Mouse (Mus musculus): Measurements from ENCODE around the gene Slc35c2. TPM values are rescaled to one million over a fixed set of nuclear protein-coding genes. Genes with fewer than 3 reads are reported as not detected.

The Slc35c2 gene
- polyA plus RNA-seq, 1 experiment from 2014 or later = 39.1 TPM

- Histone ChIP-seq H3K4me3 (replicated peaks) (no peak overlapping the region), H3K9ac (no peak overlapping the region), H3K4me2 (peak overlapping the region; percentile 42; the same call in 1 of the 2 replicates), H3K36me3 (replicated peaks) (no peaks in the 10 kb centered on the region; the same call in 1 of the 2 replicates), H3K9me3 (replicated peaks) (no peaks in the 10 kb centered on the region), H3K4me1 (replicated peaks) (peaks cover 89% of the 10 kb centered on the region), H3K27me3 (no peaks in the 10 kb centered on the region), H3K27ac (replicated peaks) (peak overlapping the region; percentile 74; the same call in 1 of the 2 replicates)
- no peak for ATAC-seq (ENCODE audit: insufficient read depth)
- WGBS (ENCODE audit: insufficient replicate concordance) = 62% methylated on average over 22 of the region's 22 CpGs
These were observed 34.5 kb upstream of the Slc35c2 start for GRCm38 (mm10) chr2:165321981-165322735.

DNA sequence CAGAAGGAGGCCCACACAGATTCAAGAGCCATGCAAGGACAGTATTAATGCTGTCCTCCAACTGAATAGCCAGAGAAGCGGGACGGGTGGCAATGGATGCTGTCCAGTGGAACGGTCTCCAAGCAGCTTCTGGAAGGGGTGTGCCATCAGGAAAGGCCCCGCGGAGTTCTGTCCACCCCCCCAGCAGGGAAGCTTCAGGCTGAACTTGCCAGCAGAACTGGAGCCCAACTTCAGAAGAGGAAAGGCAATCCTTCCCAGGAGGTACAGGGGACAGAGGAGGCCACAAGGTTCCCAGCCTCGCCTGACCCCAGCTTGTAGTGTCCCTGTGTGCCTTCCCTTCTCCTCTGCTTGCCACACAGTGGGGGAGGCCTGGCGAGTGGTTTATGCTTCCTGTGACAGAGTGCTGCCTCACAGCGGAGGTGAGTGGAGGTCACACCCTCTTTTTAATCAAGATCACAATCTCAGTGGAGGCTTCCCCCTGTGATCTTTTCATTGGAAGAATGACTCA is 33.8 kb upstream of the Slc35c2 start:
- Histone ChIP-seq H3K9ac (no peak overlapping the region), H3K27ac (replicated peaks) (peak overlapping the region; percentile 74), H3K9me3 (replicated peaks) (no peaks in the 10 kb centered on the region), H3K4me1 (replicated peaks) (peaks cover 90% of the 10 kb centered on the region), H3K27me3 (no peaks in the 10 kb centered on the region), H3K4me2 (peak overlapping the region; percentile 42), H3K36me3 (replicated peaks) (no peaks in the 10 kb centered on the region; the same call in 1 of the 2 replicates), H3K4me3 (replicated peaks) (no peak overlapping the region)
- no peak for ATAC-seq (ENCODE audit: insufficient read depth)
- WGBS (ENCODE audit: insufficient replicate concordance) = 43% methylated on average over 8 of the region's 8 CpGs

GRCm38 (mm10) chr2:165320531-165321150 is 33.0 kb upstream of the Slc35c2 start:
- no peak overlapping the region for H3K4me3 ChIP-seq (replicated peaks)
- H3K9ac ChIP-seq = no peak overlapping the region
- no peaks in the 10 kb centered on the region for H3K27me3 ChIP-seq
- H3K4me2 ChIP-seq = peak overlapping the region; percentile 42
- peaks cover 95% of the 10 kb centered on the region for H3K4me1 ChIP-seq (replicated peaks)
- ATAC-seq (ENCODE audit: insufficient read depth) = no peak
- H3K36me3 ChIP-seq (replicated peaks) = peaks cover 8% of the 10 kb centered on the region
- WGBS (ENCODE audit: insufficient replicate concordance) = 25% methylated on average over 12 of the region's 12 CpGs
- H3K9me3 ChIP-seq (replicated peaks) = no peaks in the 10 kb centered on the region
- peak overlapping the region; percentile 74 for H3K27ac ChIP-seq (replicated peaks)

DNA sequence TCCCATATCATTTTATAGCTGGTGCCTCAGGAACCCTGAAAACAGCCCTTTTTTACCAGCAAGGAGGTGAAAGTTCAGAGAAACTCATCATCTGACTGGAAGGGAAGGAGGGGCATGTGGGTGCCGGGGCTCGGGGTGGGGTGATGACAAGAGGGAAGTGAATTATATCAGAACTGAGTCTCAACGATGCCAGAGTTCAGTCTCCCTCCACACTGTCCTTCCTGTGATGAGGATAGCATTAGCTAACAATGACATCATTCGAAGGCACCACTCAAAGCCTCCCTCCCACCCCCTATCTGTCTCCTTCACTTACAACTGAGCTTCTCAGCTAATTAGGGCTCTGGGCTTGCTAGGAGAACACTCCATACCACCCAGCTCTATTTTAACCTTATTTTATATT is 31.8 kb upstream of the Slc35c2 start:
- peaks cover 83% of the 10 kb centered on the region for H3K4me1 ChIP-seq (replicated peaks)
- H3K4me2 ChIP-seq = peak overlapping the region; percentile 6; the same call in 1 of the 2 replicates
- no peaks in the 10 kb centered on the region for H3K9me3 ChIP-seq (replicated peaks)
- no peak for ATAC-seq (ENCODE audit: insufficient read depth)
- peaks cover 19% of the 10 kb centered on the region for H3K36me3 ChIP-seq (replicated peaks)
- H3K4me3 ChIP-seq (replicated peaks) = no peak overlapping the region
- H3K27me3 ChIP-seq = no peaks in the 10 kb centered on the region
- 23% methylated on average over 4 of the region's 4 CpGs for WGBS (ENCODE audit: insufficient replicate concordance)
- H3K9ac ChIP-seq = no peak overlapping the region
- H3K27ac ChIP-seq (replicated peaks) = peak overlapping the region; percentile 74; the same call in 1 of the 2 replicates

- no peak for ATAC-seq (ENCODE audit: insufficient read depth)
- H3K36me3 ChIP-seq (replicated peaks) = peaks cover 25% of the 10 kb centered on the region
- no peak overlapping the region for H3K9ac ChIP-seq
- H3K27ac ChIP-seq (replicated peaks) = peak overlapping the region; percentile 53
- peaks cover 78% of the 10 kb centered on the region for H3K4me1 ChIP-seq (replicated peaks)
- no peak overlapping the region for H3K4me2 ChIP-seq
- no peaks in the 10 kb centered on the region for H3K27me3 ChIP-seq
- H3K4me3 ChIP-seq (replicated peaks) = no peak overlapping the region
- WGBS (ENCODE audit: insufficient replicate concordance) = 64% methylated on average over 7 of the region's 7 CpGs
- H3K9me3 ChIP-seq (replicated peaks) = no peaks in the 10 kb centered on the region
These were observed 31.3 kb upstream of the Slc35c2 start for GRCm38 (mm10) chr2:165318941-165319340.

DNA sequence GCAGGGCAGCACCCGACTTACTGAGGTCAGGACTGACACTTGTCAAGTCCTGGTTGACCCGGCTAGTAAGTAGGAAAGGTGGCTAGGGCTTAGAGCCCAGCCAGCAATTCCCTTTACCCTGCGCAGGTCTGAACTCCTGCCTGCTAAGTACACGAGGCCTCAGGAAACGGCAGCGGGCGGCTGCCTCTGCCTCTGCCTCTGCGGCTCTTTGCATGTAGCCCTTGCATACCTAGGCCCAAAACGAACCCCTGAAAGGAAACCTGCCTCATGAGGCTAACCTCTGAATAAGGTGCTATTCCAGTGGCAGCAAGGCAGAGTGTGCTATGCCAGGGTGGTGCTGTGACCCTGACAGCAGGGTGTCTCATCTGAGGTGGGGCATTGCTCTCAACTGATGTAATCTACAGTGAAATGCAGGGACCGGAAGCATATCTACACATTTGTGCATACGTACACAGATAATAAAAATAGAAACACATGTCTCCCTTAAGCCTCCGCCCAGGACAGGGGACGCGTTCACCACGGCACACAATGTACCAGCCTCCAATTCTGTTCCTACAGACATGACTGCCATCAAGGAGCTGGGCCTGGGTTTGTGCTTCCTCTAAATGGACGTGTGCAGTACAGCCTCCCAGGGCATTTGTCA is 30.1 kb upstream of the Slc35c2 start:
- ATAC-seq (ENCODE audit: insufficient read depth) = peak; percentile 34
- no peaks in the 10 kb centered on the region for H3K9me3 ChIP-seq (replicated peaks)
- H3K27ac ChIP-seq (replicated peaks) = peak overlapping the region; percentile 19; the same call in 1 of the 2 replicates
- H3K9ac ChIP-seq = no peak overlapping the region
- 18% methylated on average over 16 of the region's 16 CpGs for WGBS (ENCODE audit: insufficient replicate concordance)
- peaks cover 30% of the 10 kb centered on the region for H3K36me3 ChIP-seq (replicated peaks)
- H3K4me3 ChIP-seq (replicated peaks) = no peak overlapping the region
- H3K4me2 ChIP-seq = no peak overlapping the region; the same call in 1 of the 2 replicates
- peaks cover 66% of the 10 kb centered on the region for H3K4me1 ChIP-seq (replicated peaks)
- H3K27me3 ChIP-seq = no peaks in the 10 kb centered on the region

DNA sequence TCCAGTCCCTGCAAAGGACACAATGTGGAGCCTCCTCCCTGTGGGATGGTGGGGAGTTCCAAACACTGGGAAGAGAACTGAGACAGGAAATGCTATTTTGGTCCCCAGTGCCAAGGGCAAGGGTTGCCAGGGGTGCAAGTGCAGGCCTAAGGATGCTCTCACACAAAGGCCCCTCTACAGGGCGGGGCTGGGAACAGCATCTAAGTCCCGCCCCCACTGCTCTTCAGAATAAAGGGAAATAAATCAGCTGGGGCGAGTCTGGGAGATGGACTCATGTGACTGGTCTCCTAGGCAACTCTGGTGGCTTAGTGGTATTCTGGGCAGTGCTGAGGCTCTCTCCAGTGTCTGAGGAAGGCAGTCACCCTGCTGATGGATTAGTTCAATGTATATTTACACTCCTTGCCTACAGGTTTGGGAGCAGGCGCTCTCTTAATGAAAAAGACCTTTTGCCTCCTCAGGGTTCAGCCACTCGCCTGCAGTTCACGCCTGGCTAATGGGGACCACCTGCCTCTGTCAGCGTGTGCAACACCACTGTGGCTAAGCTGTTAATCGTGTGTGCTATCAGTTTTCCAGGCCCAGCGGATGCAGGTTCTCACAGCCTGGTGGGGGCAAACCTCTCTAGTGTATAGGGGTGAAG is 29.3 kb upstream of the Slc35c2 start:
- no peak overlapping the region for H3K9ac ChIP-seq
- peak; percentile 36; the same call in 1 of the 2 replicates for ATAC-seq (ENCODE audit: insufficient read depth)
- no peak overlapping the region for H3K4me2 ChIP-seq
- peaks cover 30% of the 10 kb centered on the region for H3K36me3 ChIP-seq (replicated peaks)
- no peak overlapping the region for H3K4me3 ChIP-seq (replicated peaks)
- no peaks in the 10 kb centered on the region for H3K27me3 ChIP-seq
- 46% methylated on average over 9 of the region's 9 CpGs for WGBS (ENCODE audit: insufficient replicate concordance)
- peaks cover 59% of the 10 kb centered on the region for H3K4me1 ChIP-seq (replicated peaks)
- peak overlapping the region; percentile 19; the same call in 1 of the 2 replicates for H3K27ac ChIP-seq (replicated peaks)
- H3K9me3 ChIP-seq (replicated peaks) = no peaks in the 10 kb centered on the region

DNA sequence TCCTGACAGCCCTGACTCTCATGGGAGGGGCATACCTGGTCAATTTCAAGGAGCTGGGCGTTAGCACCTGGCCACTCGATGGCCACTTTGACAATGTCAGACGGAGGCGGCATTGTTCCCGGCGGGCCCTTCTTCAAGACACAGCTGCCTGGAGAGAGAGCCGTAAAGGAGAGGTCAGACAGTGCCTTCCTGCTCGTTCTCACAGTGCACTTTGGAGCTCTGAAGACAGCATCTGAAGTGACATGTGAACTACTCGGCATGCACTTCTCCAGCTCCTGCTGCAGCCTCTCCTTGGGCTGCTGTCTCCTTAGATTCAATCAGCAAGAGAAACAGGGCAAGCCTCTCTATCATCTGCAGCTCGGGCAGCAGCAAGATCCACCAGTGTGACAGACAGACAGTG is 28.5 kb upstream of the Slc35c2 start:
- no peak overlapping the region for H3K27ac ChIP-seq (replicated peaks)
- H3K9me3 ChIP-seq (replicated peaks) = no peaks in the 10 kb centered on the region
- H3K36me3 ChIP-seq (replicated peaks) = peaks cover 34% of the 10 kb centered on the region
- H3K4me2 ChIP-seq = no peak overlapping the region
- ATAC-seq (ENCODE audit: insufficient read depth) = no peak
- WGBS (ENCODE audit: insufficient replicate concordance) = 64% methylated on average over 10 of the region's 10 CpGs
- H3K27me3 ChIP-seq = no peaks in the 10 kb centered on the region
- H3K4me3 ChIP-seq (replicated peaks) = no peak overlapping the region
- peaks cover 52% of the 10 kb centered on the region for H3K4me1 ChIP-seq (replicated peaks)
- no peak overlapping the region for H3K9ac ChIP-seq

GRCm38 (mm10) chr2:165314197-165314596 is 26.5 kb upstream of the Slc35c2 start:
- no peak for ATAC-seq (ENCODE audit: insufficient read depth)
- H3K9me3 ChIP-seq (replicated peaks) = no peaks in the 10 kb centered on the region
- H3K9ac ChIP-seq = no peak overlapping the region
- H3K4me1 ChIP-seq (replicated peaks) = peaks cover 35% of the 10 kb centered on the region
- no peak overlapping the region for H3K27ac ChIP-seq (replicated peaks)
- H3K4me2 ChIP-seq = no peak overlapping the region
- 74% methylated on average over 8 of the region's 8 CpGs for WGBS (ENCODE audit: insufficient replicate concordance)
- H3K4me3 ChIP-seq (replicated peaks) = no peak overlapping the region
- peaks cover 37% of the 10 kb centered on the region for H3K36me3 ChIP-seq (replicated peaks)
- no peaks in the 10 kb centered on the region for H3K27me3 ChIP-seq

- ATAC-seq (ENCODE audit: insufficient read depth) = no peak
- H3K9me3 ChIP-seq (replicated peaks) = no peaks in the 10 kb centered on the region
- H3K4me1 ChIP-seq (replicated peaks) = peaks cover 16% of the 10 kb centered on the region
- 69% methylated on average over 7 of the region's 7 CpGs for WGBS (ENCODE audit: insufficient replicate concordance)
- no peaks in the 10 kb centered on the region for H3K27me3 ChIP-seq
- no peak overlapping the region for H3K27ac ChIP-seq (replicated peaks)
- H3K4me3 ChIP-seq (replicated peaks) = no peak overlapping the region
- H3K36me3 ChIP-seq (replicated peaks) = peaks cover 42% of the 10 kb centered on the region
- H3K4me2 ChIP-seq = no peak overlapping the region
- no peak overlapping the region for H3K9ac ChIP-seq
These were observed 24.7 kb upstream of the Slc35c2 start for GRCm38 (mm10) chr2:165312381-165312780.
